Mouse (Mus musculus): ENCODE measurements around the gene Gpr137. TPM values are rescaled to one million over a fixed set of nuclear protein-coding genes. Genes with fewer than 3 reads are reported as not detected.

Gpr137 gene
- polyA plus RNA-seq, 1 experiment from 2014 or later = 8.8 TPM

GRCm38 (mm10) chr19:6970460-6971085, 28.3 kb upstream of the Gpr137 start:
- H3K36me3 ChIP-seq = peaks cover 11% of the 10 kb centered on the region; the same call in 1 of the 2 replicates
- no peak for ATAC-seq
- peaks cover 72% of the 10 kb centered on the region for H3K4me1 ChIP-seq
- H3K4me3 ChIP-seq = peak overlapping the region; percentile 67
- H3K27ac ChIP-seq = peak overlapping the region; percentile 46; the same call in 1 of the 2 replicates
- H3K4me2 ChIP-seq = peak overlapping the region; percentile 96
- peaks cover 8% of the 10 kb centered on the region; the same call in 1 of the 2 replicates for H3K27me3 ChIP-seq (replicated peaks)
- peak overlapping the region; percentile 79 for H3K9ac ChIP-seq
- WGBS (ENCODE audit: insufficient replicate concordance) = 21% methylated on average over 11 of the region's 11 CpGs
- no peaks in the 10 kb centered on the region for H3K9me3 ChIP-seq (replicated peaks)

DNA sequence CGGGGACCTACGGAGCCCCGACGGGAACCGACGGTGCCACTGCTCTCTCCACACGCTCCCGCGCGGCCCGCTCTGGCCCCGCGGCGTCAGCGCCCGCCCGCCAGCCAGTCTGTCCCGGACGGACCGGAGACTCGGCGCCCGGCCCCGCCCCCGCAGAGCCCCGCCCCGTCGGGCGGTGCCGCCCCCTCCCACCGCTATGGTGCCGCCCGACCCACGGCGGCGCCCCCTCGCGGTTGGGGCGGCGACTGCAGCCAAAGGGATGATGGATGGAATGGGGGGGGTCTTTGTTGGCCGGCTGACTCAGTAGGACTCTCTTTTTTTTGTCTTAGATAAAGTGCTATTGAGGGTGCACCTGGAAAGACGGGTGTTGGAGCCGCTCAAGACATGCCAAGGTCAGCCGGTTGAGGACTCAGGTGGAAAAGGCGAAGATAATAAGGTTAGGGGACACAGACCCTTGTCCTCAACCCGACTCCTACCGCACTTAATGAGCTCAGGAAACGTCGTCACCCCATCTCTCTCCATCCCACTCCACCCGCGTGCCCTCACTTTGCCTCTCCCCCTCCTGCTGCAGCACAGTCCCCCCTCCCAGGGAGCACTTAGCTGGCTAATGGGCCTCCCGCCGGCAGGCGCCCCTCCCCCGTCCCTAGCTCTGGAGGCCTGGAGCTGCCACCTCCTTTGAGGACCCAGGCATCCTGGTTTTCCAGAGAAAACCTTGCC, 27.5 kb upstream of the Gpr137 start:
- peaks cover 8% of the 10 kb centered on the region; the same call in 1 of the 2 replicates for H3K27me3 ChIP-seq (replicated peaks)
- H3K4me1 ChIP-seq = peaks cover 67% of the 10 kb centered on the region
- H3K4me3 ChIP-seq = peak overlapping the region; percentile 67
- H3K9me3 ChIP-seq (replicated peaks) = no peaks in the 10 kb centered on the region
- H3K36me3 ChIP-seq = peaks cover 18% of the 10 kb centered on the region
- peak overlapping the region; percentile 96 for H3K4me2 ChIP-seq
- peak; percentile 77 for ATAC-seq
- peak overlapping the region; percentile 79 for H3K9ac ChIP-seq
- WGBS (ENCODE audit: insufficient replicate concordance) = 1% methylated on average over 55 of the region's 55 CpGs
- 0 out of 2 replicates have a peak overlapping the region, but pooled peaks have one; percentile 41 for H3K27ac ChIP-seq

GRCm38 (mm10) chr19:6969291-6969664, 27.0 kb upstream of the Gpr137 start:
- H3K9me3 ChIP-seq (replicated peaks) = no peaks in the 10 kb centered on the region
- peak overlapping the region; percentile 67 for H3K4me3 ChIP-seq
- H3K27ac ChIP-seq = 0 out of 2 replicates have a peak overlapping the region, but pooled peaks have one; percentile 41
- H3K4me2 ChIP-seq = peak overlapping the region; percentile 96
- peaks cover 8% of the 10 kb centered on the region; the same call in 1 of the 2 replicates for H3K27me3 ChIP-seq (replicated peaks)
- H3K9ac ChIP-seq = peak overlapping the region; percentile 79
- no peak for ATAC-seq
- peaks cover 23% of the 10 kb centered on the region for H3K36me3 ChIP-seq
- under 1% methylated on average over 17 of the region's 20 CpGs for WGBS (ENCODE audit: insufficient replicate concordance)
- H3K4me1 ChIP-seq = peaks cover 62% of the 10 kb centered on the region

DNA sequence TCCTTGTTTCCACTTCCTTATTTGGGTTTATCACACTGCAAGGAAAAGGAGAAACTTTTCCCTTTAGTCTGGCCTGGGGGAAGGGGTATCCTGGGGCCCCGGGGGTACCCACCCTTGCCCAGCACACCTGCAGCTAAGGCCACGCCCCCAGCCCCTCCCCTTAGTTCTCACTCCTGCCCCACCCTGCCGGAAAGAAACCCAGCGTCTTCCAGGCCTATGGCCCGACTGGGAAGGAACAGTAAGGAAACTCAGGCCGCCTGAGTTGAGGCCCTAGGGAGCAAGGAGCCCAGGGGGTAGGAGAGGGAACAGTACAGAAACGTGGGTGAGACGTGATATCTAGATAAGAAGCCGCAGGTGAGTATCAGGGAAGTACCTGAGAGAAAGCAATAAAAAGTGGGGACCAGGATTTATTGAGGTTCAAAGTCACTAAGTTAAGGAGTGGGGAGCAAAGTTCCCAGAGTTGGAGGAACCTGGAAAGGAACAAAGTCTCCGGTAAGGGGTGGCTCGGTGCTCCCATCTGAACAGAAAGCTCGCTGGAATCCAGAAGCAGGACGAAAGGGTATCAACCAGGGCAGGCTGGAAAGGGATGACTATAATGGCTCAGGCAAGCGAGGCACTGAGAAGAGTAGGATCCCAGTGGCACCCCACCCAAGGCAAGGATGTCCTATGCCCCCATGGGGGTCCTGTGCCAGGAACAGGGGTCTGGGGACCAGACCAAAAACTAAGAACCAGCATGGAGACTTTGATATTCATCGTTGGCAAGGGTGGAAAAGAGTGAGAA, 26.4 kb upstream of the Gpr137 start:
- peaks cover 29% of the 10 kb centered on the region for H3K36me3 ChIP-seq
- no peak for ATAC-seq
- H3K27me3 ChIP-seq (replicated peaks) = peaks cover 8% of the 10 kb centered on the region; the same call in 1 of the 2 replicates
- H3K9ac ChIP-seq = peak overlapping the region; percentile 79
- H3K27ac ChIP-seq = no peak overlapping the region
- H3K4me3 ChIP-seq = peak overlapping the region; percentile 67
- H3K4me1 ChIP-seq = peaks cover 59% of the 10 kb centered on the region
- H3K4me2 ChIP-seq = peak overlapping the region; percentile 96
- WGBS (ENCODE audit: insufficient replicate concordance) = 8% methylated on average over 15 of the region's 15 CpGs
- H3K9me3 ChIP-seq (replicated peaks) = no peaks in the 10 kb centered on the region

DNA sequence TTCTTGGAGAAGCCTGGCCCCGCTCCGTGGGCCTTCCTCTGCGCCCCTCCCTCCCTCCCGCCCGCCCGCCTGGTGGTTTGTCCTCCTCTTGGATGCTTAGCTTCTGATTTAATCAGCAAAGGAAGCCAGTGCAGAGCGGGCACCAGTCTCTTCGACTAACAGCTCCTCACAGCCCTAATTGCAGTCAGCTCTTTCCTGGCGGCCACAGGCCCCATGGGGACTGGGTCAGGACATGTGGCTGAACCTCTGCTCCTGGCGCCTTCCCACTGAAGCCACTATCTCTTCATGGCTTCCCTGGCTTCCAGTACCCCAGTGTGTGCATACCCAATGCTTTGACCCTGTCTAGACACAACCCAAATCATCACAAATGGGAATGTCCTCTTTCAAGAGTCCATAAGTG, 14.2 kb upstream of the Gpr137 start:
- Histone ChIP-seq H3K9ac (no peak overlapping the region), H3K4me2 (no peak overlapping the region), H3K9me3 (replicated peaks) (no peaks in the 10 kb centered on the region), H3K4me1 (peaks cover 21% of the 10 kb centered on the region), H3K36me3 (peaks cover 74% of the 10 kb centered on the region), H3K27ac (no peak overlapping the region), H3K27me3 (replicated peaks) (no peaks in the 10 kb centered on the region), H3K4me3 (no peak overlapping the region)
- no peak for ATAC-seq
- WGBS (ENCODE audit: insufficient replicate concordance) = 72% methylated on average over 10 of the region's 10 CpGs

GRCm38 (mm10) chr19:6955424-6955823, 13.1 kb upstream of the Gpr137 start:
- H3K4me2 ChIP-seq = no peak overlapping the region
- H3K27ac ChIP-seq = no peak overlapping the region
- H3K9ac ChIP-seq = no peak overlapping the region
- 81% methylated on average over 7 of the region's 7 CpGs for WGBS (ENCODE audit: insufficient replicate concordance)
- ATAC-seq = no peak
- H3K9me3 ChIP-seq (replicated peaks) = no peaks in the 10 kb centered on the region
- peaks cover 69% of the 10 kb centered on the region for H3K36me3 ChIP-seq
- H3K4me1 ChIP-seq = peaks cover 30% of the 10 kb centered on the region
- no peak overlapping the region for H3K4me3 ChIP-seq
- no peaks in the 10 kb centered on the region for H3K27me3 ChIP-seq (replicated peaks)

DNA sequence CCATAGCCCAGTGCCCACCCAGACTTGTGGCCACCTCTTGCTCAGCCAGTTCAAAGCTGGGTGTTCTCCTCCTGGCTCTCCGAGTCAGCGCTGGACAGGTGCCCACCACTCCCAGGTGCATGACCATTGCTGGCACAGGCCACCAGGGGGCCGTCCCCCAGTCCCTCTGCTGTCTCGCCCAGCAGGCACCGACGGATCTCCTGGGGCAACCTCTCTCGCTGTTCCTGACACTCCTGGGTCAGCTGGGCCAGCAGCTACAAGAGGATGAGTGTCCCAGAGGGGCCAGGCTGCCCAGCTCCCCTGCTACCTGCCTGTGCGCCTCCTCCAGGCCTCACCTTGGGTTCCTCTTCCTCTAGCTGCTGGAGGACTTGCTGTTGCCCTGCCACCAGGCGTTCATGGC, 11.8 kb upstream of the Gpr137 start:
- 0 out of 2 replicates have a peak overlapping the region, but pooled peaks have one; percentile 2 for H3K27ac ChIP-seq
- H3K4me2 ChIP-seq = no peak overlapping the region
- H3K9ac ChIP-seq = no peak overlapping the region
- WGBS (ENCODE audit: insufficient replicate concordance) = 67% methylated on average over 9 of the region's 9 CpGs
- no peaks in the 10 kb centered on the region for H3K9me3 ChIP-seq (replicated peaks)
- ATAC-seq = no peak
- peaks cover 55% of the 10 kb centered on the region for H3K36me3 ChIP-seq
- H3K4me3 ChIP-seq = no peak overlapping the region
- H3K4me1 ChIP-seq = peaks cover 44% of the 10 kb centered on the region
- no peaks in the 10 kb centered on the region for H3K27me3 ChIP-seq (replicated peaks)

GRCm38 (mm10) chr19:6952712-6953037, 10.4 kb upstream of the Gpr137 start:
- ATAC-seq = peak; percentile 5; the same call in 1 of the 2 replicates
- Histone ChIP-seq H3K9ac (peak overlapping the region; percentile 81), H3K27me3 (replicated peaks) (no peaks in the 10 kb centered on the region), H3K27ac (peak overlapping the region; percentile 93), H3K36me3 (peaks cover 45% of the 10 kb centered on the region), H3K9me3 (replicated peaks) (no peaks in the 10 kb centered on the region), H3K4me3 (peak overlapping the region; percentile 70), H3K4me2 (peak overlapping the region; percentile 99), H3K4me1 (peaks cover 50% of the 10 kb centered on the region)
- 1% methylated on average over 3 of the region's 3 CpGs for WGBS (ENCODE audit: insufficient replicate concordance)

GRCm38 (mm10) chr19:6951994-6952711, 9.9 kb upstream of the Gpr137 start:
- H3K36me3 ChIP-seq = peaks cover 40% of the 10 kb centered on the region
- ATAC-seq = peak; percentile 31
- peak overlapping the region; percentile 93 for H3K27ac ChIP-seq
- peak overlapping the region; percentile 70 for H3K4me3 ChIP-seq
- peak overlapping the region; percentile 99 for H3K4me2 ChIP-seq
- peak overlapping the region; percentile 81 for H3K9ac ChIP-seq
- H3K27me3 ChIP-seq (replicated peaks) = no peaks in the 10 kb centered on the region
- H3K9me3 ChIP-seq (replicated peaks) = no peaks in the 10 kb centered on the region
- peaks cover 51% of the 10 kb centered on the region for H3K4me1 ChIP-seq
- WGBS (ENCODE audit: insufficient replicate concordance) = 2% methylated on average over 31 of the region's 31 CpGs

DNA sequence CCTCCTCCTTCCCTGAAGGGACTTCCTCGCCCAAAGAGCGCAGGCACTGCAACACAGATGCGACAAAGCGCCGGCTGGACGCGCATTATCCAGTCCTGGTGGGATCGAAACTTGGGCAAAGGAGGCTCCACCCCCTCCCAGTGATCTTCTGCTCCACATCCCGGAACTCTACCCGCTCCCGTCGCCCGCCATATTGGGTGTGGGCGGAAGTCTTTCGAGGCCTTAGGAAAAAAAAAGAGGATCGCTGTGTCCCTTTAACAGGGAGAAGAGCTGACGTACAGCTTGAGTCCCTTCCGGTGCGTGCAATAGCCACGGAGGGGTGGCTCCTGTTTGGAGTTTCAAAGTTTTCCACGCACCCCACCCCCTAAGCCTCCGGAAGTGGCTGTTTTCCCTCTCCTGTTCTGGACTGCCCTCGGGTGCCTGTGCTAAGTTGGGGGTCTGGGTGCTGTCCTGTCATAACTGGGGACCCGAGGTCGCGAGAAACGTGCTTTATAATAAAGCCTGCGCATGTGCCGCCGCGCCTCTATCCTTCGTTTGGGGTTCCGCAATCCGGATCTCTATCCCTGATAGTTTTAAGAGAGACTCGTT, 9.2 kb upstream of the Gpr137 start:
- peak; percentile 71 for ATAC-seq
- peaks cover 37% of the 10 kb centered on the region for H3K36me3 ChIP-seq
- peak overlapping the region; percentile 93 for H3K27ac ChIP-seq
- peak overlapping the region; percentile 99 for H3K4me2 ChIP-seq
- H3K9ac ChIP-seq = peak overlapping the region; percentile 81
- H3K4me3 ChIP-seq = peak overlapping the region; percentile 70
- under 1% methylated on average over 35 of the region's 35 CpGs for WGBS (ENCODE audit: insufficient replicate concordance)
- no peaks in the 10 kb centered on the region for H3K27me3 ChIP-seq (replicated peaks)
- peaks cover 51% of the 10 kb centered on the region for H3K4me1 ChIP-seq
- H3K9me3 ChIP-seq (replicated peaks) = no peaks in the 10 kb centered on the region

DNA sequence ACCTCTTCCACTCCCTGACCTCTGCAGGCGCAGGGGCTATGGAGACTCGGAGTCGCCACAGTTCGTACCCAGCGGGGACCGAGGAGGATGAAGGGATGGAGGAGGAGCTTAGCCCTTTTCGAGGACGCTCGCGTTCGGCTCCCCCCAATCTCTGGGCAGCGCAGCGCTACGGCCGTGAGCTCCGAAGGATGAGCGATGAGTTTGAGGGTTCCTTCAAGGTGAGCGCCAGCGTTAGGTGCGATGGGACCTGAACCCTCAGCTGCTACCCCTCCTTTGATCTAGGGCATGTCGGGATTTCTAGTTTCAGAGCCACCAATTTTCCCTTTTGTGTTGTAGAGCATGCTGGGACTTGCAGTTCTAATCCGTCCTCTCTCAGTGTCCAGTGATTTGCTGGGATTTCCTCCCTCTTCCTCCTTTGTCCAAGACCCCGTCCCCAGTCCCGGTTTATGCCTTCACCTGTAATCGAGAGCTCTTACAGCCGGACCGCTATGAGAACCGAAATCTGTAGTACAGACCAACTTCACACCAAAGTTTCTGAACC, 8.4 kb upstream of the Gpr137 start:
- Histone ChIP-seq H3K4me2 (peak overlapping the region; percentile 99), H3K9ac (peak overlapping the region; percentile 81), H3K27ac (peak overlapping the region; percentile 93), H3K9me3 (replicated peaks) (no peaks in the 10 kb centered on the region), H3K27me3 (replicated peaks) (no peaks in the 10 kb centered on the region), H3K4me1 (peaks cover 51% of the 10 kb centered on the region), H3K4me3 (peak overlapping the region; percentile 70), H3K36me3 (peaks cover 37% of the 10 kb centered on the region)
- WGBS (ENCODE audit: insufficient replicate concordance) = under 1% methylated on average over 28 of the region's 28 CpGs
- ATAC-seq = peak; percentile 31
